Mouse (Mus musculus): ENCODE data around the gene Cd274. TPM values are rescaled to one million over a fixed set of nuclear protein-coding genes. Genes with fewer than 3 reads are reported as not detected.
"Not testable (repeated sequence)": the region's sequence is repeated elsewhere in the genome, so short reads cannot be mapped to it uniquely, and the experiment has no call there.

The Cd274 gene
- total RNA-seq, 2 experiments from 2014 or later = 1.00 to 1.2 TPM

- no peak for TF ChIP-seq CTCF (conservative IDR thresholded peaks at IDR 0.05)
- peak; percentile 34 to 52 for DNase-seq (ENCODE audit: low spot score in 2 of 2)
- Histone ChIP-seq H3K4me3 (no peak overlapping the region), H3K27ac (no peak overlapping the region)
These were observed 45.5 kb downstream of the Cd274 start for GRCm38 (mm10) chr19:29412476-29413420.

GRCm38 (mm10) chr19:29414513-29414912 is 47.3 kb downstream of the Cd274 start:
- H3K27ac ChIP-seq = no peak overlapping the region
- DNase-seq (ENCODE audit: low spot score in 2 of 2) = no peak
- no peak for TF ChIP-seq CTCF (conservative IDR thresholded peaks at IDR 0.05)
- H3K4me3 ChIP-seq = no peak overlapping the region

GRCm38 (mm10) chr19:29414917-29415316 is 47.7 kb downstream of the Cd274 start:
- not testable (repeated sequence) for H3K4me3 ChIP-seq; DNase-seq (ENCODE audit: low spot score in 2 of 2); H3K27ac ChIP-seq

GRCm38 (mm10) chr19:29416393-29416902 is 49.2 kb downstream of the Cd274 start:
- Histone ChIP-seq H3K27ac (no peak overlapping the region), H3K4me3 (no peak overlapping the region)
- no peak for DNase-seq (ENCODE audit: low spot score in 2 of 2)
- TF ChIP-seq CTCF (conservative IDR thresholded peaks at IDR 0.05) = no peak

GRCm38 (mm10) chr19:29417188-29417587 is 49.9 kb downstream of the Cd274 start:
- no peak for TF ChIP-seq CTCF (conservative IDR thresholded peaks at IDR 0.05)
- Histone ChIP-seq H3K4me3 (no peak overlapping the region), H3K27ac (no peak overlapping the region)
- no peak for DNase-seq (ENCODE audit: low spot score in 2 of 2)

- Histone ChIP-seq H3K4me3 (no peak overlapping the region), H3K27ac (no peak overlapping the region)
- no peak for DNase-seq (ENCODE audit: low spot score in 2 of 2)
- TF ChIP-seq CTCF (conservative IDR thresholded peaks at IDR 0.05) = 0 out of 2 replicates have a peak, but pooled peaks have one; percentile 3
These were observed 50.6 kb downstream of the Cd274 start for GRCm38 (mm10) chr19:29417894-29418293.

GRCm38 (mm10) chr19:29418661-29419115 is 51.4 kb downstream of the Cd274 start:
- Histone ChIP-seq H3K27ac (no peak overlapping the region), H3K4me3 (no peak overlapping the region)
- no peak for TF ChIP-seq CTCF (conservative IDR thresholded peaks at IDR 0.05)
- no peak for DNase-seq (ENCODE audit: low spot score in 2 of 2)

GRCm38 (mm10) chr19:29419506-29419905 is 52.3 kb downstream of the Cd274 start:
- no peak for DNase-seq (ENCODE audit: low spot score in 2 of 2)
- TF ChIP-seq CTCF (conservative IDR thresholded peaks at IDR 0.05) = no peak
- H3K27ac ChIP-seq = no peak overlapping the region
- no peak overlapping the region for H3K4me3 ChIP-seq

GRCm38 (mm10) chr19:29419946-29420345 is 52.7 kb downstream of the Cd274 start:
- TF ChIP-seq CTCF (conservative IDR thresholded peaks at IDR 0.05) = no peak
- H3K27ac ChIP-seq = no peak overlapping the region
- DNase-seq (ENCODE audit: low spot score in 2 of 2) = no peak
- no peak overlapping the region for H3K4me3 ChIP-seq

- H3K27ac ChIP-seq = no peak overlapping the region
- H3K4me3 ChIP-seq = no peak overlapping the region
- DNase-seq (ENCODE audit: low spot score in 2 of 2) = no peak
- TF ChIP-seq CTCF (conservative IDR thresholded peaks at IDR 0.05) = no peak
These were observed 53.1 kb downstream of the Cd274 start for GRCm38 (mm10) chr19:29420397-29420796.

GRCm38 (mm10) chr19:29422013-29422645 is 54.9 kb downstream of the Cd274 start:
- DNase-seq (ENCODE audit: low spot score in 2 of 2) = no peak
- Histone ChIP-seq H3K27ac (no peak overlapping the region), H3K4me3 (no peak overlapping the region)
- no peak for TF ChIP-seq CTCF (conservative IDR thresholded peaks at IDR 0.05)

GRCm38 (mm10) chr19:29422796-29423195 is 55.5 kb downstream of the Cd274 start:
- no peak overlapping the region for H3K27ac ChIP-seq
- H3K4me3 ChIP-seq = no peak overlapping the region
- TF ChIP-seq CTCF (conservative IDR thresholded peaks at IDR 0.05) = no peak
- no peak for DNase-seq (ENCODE audit: low spot score in 2 of 2)

- no peak overlapping the region for H3K27ac ChIP-seq
- no peak for DNase-seq (ENCODE audit: low spot score in 2 of 2)
- TF ChIP-seq CTCF (conservative IDR thresholded peaks at IDR 0.05) = no peak
- no peak overlapping the region for H3K4me3 ChIP-seq
These were observed 63.3 kb downstream of the Cd274 start for GRCm38 (mm10) chr19:29430516-29430915.
